Mouse (Mus musculus) embryo, embryonic 10 days (tissue): ENCODE data around the gene Pcgf3.

ENCODE experiments used
- DNase-seq: peaks from one replicate; pipeline ENCODE4 v3.0.0-alpha.2; 2015; ENCODE audit warnings: low spot score

Pcgf3 gene

DNA sequence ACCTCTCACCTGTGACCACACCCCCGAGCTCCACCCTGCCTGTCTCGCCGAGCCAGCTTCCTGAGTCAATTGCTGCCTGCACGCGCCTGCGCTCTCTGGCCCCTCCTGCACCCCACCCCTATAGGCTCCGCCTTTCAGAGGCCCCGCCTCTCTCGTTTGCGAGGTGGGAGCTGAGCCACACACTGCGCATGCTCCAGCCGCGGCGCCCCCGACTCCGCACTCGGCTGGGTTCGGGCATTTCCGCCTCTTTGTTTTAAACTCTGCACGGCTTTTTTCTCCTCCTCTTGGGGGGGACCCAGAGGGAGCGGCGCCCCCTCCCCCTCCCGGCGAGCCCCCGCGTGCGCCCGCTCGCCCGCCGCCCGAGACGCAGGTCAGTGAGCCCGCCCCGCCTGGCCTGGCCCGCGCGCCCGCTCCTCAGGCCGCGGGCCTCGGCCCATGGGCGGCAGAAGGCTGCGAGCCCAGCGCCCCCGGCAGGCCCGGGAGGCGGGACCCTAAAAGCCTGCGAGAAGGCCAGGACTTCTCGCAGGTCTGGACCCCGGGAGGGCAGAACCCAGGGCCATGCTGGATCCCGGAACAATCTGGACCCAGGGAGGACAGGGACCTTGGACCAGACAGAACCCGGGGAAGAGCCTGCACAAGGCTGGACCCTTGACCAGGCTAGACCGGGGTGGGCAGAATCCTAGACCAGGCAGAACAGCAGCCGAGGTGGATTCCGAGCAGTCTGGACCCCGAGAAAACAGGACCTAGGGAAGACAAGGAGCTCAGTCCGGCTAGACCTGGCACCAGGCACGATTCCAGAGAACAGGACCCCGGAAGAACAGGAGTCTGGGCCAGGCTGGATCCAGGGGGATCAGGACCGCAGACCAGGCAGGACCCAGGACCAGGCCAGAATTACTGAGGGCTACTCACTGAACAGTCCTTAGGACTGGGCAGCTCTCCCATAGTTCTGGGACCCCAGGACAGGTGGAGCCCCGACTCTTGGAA, at the start of gene Pcgf3:
Gene Pcgf3 (plus strand): TSS at position 151 of the 984 bp plus-strand sequence.
- DNase-seq, result peak; percentile 96

DNA sequence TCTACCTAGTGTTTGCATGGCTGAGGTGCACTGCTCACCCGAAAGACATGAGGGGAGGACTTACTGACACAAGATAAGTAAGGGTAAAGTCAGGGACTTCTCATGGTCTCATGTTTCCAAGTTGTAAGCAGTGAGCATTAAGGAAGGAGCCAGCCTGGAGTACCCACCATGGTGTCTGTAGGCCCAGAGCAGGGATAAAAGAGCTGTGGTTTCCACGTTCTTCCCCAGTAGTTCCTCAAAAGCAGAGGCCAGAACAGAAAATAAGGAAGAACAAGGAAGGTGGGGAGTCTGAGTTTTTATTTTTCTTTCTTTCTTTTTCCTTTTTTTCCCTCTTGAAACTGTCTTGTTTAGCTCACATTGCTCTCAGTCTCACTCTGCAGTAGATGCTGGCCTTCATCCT, 46.3 kb upstream of the Pcgf3 start:
- no peak for DNase-seq

GRCm38 (mm10) chr5:108422741-108423140, 38.3 kb upstream of the Pcgf3 start:
- no peak for DNase-seq

DNA sequence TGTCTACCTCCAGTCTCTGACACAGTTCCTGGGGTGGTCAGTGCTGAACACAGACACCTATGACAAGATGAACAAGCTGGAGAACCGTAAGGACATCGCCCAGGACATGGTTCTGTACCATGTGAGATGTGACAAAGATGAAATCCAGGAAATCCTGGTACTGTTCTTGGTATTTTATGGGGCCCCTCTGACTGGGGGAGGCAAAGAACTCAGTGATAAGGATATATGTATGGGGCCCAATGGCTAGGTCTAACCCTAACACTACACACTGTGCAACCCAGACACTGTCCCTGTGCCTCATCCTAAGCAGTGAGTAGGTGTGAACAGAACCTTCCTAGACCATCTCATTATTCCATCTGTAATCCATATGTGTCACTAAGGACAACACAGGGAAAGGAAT, 37.6 kb upstream of the Pcgf3 start:
- DNase-seq, result no peak

DNA sequence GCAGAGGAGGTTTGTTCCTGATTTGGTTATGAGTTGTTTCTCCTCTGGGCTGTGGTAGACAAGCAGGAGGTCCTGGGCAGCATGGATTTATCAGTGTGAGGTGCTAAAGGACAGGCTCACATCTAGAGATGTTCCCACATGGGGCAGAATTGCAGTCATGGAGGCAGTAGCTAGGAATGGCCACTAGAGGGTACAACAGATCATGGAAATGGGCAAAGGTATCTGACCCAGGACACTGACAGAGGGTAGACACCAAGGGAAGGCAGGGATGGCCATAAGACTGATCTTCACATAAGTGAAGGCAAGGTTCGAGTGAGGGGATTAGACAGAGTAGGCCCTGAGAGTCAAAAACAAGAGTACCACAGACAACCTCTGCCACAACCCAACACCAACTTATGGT, 33.8 kb upstream of the Pcgf3 start:
- peak; percentile 76 for DNase-seq

DNA sequence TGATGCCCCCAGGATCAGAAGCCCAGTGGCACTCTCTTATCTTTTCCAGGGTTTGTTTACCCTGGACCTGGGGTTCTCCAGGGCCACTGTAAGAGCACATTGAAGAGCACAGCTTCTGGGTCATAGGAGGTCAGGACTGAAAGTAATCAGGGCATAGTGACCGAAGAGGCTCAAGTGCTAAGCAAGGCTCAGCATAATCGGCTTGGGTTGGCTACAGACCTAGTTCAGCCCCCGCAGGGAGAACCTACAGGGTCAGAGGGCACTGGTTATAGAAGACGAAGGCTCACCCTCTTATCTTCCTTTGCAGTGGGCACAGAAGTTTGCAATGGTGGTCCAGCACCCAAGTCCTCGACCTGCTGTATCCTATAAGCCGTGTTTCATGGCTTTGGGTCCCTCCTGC, 29.8 kb upstream of the Pcgf3 start:
- DNase-seq, result no peak

DNA sequence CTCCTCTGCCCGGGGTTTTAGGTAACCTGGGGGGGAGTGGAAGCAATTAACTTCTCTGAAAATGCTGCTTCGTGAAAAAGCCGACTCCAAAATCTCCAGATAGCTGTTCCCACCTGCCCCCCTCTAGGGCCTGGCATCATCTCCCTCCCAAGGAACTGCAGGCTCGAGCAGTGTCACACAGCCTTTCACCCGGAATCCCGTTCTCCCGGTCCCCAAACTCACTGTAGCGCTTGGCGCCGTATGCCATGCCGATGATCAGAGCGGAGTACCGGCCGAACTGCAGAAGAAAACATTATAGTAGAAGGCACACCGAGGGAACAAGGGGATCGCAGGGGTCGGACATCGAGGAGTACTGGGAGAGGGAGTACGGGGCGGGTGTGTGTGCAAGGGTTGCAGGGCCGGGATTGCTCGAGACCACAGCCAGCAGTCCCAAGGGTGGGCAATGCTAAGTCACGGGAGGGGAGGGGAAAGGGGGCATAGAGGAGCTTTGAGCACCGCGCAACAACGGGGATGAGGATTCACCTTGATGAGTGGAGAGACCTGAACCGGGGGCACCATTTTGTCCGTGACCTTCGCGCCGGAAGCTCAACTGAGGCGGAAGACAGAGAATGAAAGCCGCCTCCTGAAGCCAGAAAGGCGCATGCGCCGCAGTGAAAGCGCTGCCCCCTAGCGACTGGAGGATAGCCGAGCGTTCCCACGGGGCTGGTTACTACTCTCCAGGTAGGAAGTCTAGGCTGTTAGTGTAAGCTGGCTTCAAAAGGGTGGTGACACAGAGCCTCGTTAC, 27.0 kb upstream of the Pcgf3 start, which contains the start of gene Atp5k:
Gene Atp5k (minus strand): TSS at position 645 of the 784 bp plus-strand sequence.
- DNase-seq, result peak; percentile 96

GRCm38 (mm10) chr5:108436101-108436500, 24.9 kb upstream of the Pcgf3 start:
- DNase-seq, result no peak

DNA sequence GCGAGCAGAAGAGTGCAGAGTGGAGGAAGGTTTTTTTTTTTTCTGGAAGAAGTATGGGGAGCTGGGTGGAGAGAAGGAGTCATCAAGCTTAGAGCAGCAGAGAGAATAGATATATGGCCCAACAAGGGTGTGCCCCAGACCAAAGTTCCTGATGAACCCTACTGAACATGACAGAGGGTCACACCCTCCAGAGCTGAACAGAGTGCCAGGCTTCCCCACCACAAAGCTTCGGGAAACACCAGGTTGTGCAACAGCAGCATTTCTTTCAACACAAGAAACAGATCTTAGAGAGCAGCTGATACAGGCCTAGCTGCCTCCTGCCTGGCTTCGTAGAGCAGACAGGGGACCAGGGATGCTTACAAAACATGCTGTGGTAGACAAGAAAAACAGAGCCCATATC, 14.1 kb upstream of the Pcgf3 start:
- DNase-seq, result no peak

- DNase-seq, result no peak
Observed at GRCm38 (mm10) chr5:108447857-108448256, 13.2 kb upstream of the Pcgf3 start.

GRCm38 (mm10) chr5:108448785-108449668, 12.0 kb upstream of the Pcgf3 start, which contains the start of gene Mfsd7a:
TSS of gene Mfsd7a (minus strand) at chr5:108448891.
- DNase-seq, result peak; percentile 84

- no peak for DNase-seq
Observed at GRCm38 (mm10) chr5:108450837-108451540, 10.0 kb upstream of the Pcgf3 start.

- no peak for DNase-seq
Observed at GRCm38 (mm10) chr5:108451611-108452010, 9.4 kb upstream of the Pcgf3 start.

DNA sequence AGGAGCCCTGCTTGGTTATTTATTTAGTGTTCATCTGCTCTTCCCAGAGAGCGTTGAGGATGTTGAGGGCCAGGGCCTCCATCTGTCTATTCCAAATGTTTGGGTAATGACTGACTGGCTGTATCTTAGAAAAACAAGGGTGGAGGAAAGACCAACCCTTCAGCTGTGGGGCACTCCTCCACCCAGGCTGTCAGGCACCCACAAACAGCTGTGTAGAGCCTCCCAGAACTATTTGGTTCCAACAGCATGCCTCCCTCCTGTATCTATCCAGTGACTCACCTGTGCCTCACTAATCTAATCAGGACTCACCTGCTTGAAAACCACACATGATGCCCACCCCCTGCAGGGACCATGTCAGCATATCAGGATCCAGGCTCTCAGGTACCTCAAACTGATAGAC, 8.6 kb upstream of the Pcgf3 start:
- DNase-seq, result no peak

- no peak for DNase-seq
Observed at GRCm38 (mm10) chr5:108454094-108454493, 6.9 kb upstream of the Pcgf3 start.

DNA sequence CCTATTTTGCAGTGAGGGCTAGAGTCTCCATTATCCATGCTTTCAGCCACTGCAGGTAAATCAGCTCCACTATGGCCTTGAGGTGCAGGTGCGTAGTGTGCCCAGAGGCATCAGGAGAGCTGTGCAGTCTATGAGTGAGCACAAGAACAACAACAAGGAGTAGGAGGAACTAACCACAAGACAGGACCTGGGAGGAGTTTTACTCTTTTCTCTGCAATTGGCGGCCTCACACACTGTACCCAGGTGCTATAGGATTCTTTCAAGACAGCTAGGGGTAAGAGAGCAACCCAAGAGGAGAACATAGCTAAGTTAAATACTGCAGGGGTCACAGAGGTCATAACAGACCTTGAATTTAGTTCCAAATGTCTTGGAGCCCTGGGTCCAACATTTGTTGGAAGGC, 2.3 kb upstream of the Pcgf3 start:
- DNase-seq, result no peak

GRCm38 (mm10) chr5:108460461-108460860, 571 bp upstream of the Pcgf3 start:
- no peak for DNase-seq

DNA sequence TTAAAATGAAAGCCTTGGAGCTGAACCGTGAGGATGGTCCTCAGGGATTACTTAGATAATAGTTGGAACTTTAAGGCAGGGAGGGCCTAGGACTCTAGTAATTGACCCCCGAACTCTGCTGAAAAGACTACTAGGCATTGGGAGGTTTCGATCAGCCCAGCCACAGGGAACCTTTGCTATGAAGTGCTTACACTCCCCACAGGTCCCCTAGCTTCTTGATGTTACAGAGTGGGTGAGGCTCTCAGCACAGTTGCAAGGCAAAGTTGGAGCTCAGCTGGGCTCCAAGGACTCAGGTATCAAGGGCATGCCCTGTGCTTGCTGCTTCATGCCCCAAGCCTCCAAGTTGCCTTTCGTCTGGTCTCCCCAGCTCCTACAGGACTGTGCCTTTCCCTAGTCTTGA, 1.4 kb downstream of the Pcgf3 start:
- DNase-seq, result peak; percentile 4

DNA sequence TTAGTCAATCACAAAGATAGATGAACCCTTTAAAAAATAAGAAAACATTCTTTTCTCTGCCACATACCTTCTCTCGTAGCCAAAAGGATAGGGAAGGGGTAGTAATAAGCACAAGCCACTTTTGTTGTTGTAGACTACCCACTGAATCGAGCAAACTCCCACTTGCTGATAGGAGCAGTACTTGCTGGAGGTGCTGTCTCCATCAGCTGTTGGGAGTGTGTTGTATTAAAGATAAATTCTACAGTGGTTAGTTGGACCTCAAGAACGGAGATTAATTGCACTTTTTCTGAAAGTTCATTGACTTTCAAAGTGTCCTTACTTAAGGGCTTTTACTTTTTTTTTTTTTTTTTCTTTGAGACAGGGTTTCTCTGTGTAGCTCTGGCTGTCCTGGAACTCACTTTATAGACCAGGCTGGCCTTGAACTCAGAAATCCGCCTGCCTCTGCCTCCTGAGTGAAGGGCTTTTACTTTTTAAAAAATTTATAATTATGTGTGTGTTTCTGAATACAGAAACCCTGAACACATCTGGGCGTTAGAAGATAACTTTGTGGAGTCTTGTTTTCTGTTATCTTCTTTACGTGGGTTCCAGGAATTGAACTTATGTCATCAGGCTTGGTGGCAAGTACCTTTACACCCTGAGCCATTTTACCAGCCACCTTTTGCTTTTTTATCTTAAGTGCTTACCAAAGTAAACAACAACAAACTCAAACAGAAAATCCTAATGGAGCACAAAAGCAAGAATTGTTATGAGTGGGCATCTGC, 4.3 kb downstream of the Pcgf3 start:
- no peak for DNase-seq

GRCm38 (mm10) chr5:108466647-108467046, 5.6 kb downstream of the Pcgf3 start:
- DNase-seq, result no peak
